Mouse (Mus musculus) G1E (cell line): ENCODE data around the gene Stk19.

Experiments used
- CTCF ChIP-seq: IDR thresholded peaks from 2 replicates; pipeline ENCODE4 v1.5.1; 2012; ENCODE audit warnings: low read depth, low read length, inconsistent platforms, mixed read lengths
- GATA1 ChIP-seq: IDR thresholded peaks from 2 replicates; pipeline ENCODE4 v1.6.1; 2012; ENCODE audit warnings: borderline replicate concordance, low read length, inconsistent platforms, mixed read lengths

GRCm38 (mm10) chr17:34844884-34845283 is 8.1 kb upstream of the Stk19 start:
- TF ChIP-seq CTCF: no peak
- no peak for TF ChIP-seq GATA1
